Mouse (Mus musculus) brain, embryonic 14.5 days (tissue): ENCODE measurements around the gene Tor2a. TPM values are rescaled to one million over a fixed set of nuclear protein-coding genes. Genes with fewer than 3 reads are reported as not detected.

Experiments
- DNase-seq: peaks from one replicate; pipeline ENCODE4 v3.0.0-alpha.2; 2011; ENCODE audit warnings: low read depth
- CTCF ChIP-seq: fragments of 200-500 bp; IDR thresholded peaks from 2 replicates; pipeline ENCODE4 v1.5.1; 2012; ENCODE audit warnings: inconsistent platforms, mild to moderate bottlenecking, moderate library complexity, borderline replicate concordance; ENCODE audit not compliant: insufficient read depth, insufficient read length; ENCODE audit errors: extremely low read depth
- POLR2A ChIP-seq: fragments of 200-500 bp; IDR thresholded peaks from 2 replicates; pipeline ENCODE4 v1.6.1; 2012; ENCODE audit warnings: mild to moderate bottlenecking, inconsistent platforms, borderline replicate concordance; ENCODE audit not compliant: poor library complexity, insufficient read depth, insufficient read length, severe bottlenecking; ENCODE audit errors: extremely low read depth
- polyA plus RNA-seq: library from polyadenylated mRNA; depleted of rRNA; stranded (reverse); fragments of >200 nt; gene quantifications from 2 replicates; pipeline ENCODE4 v1.2.3, GENCODE M21; 2012

The Tor2a gene
- polyA plus RNA-seq, 1 experiment, result 60.6 TPM

GRCm38 (mm10) chr2:32730854-32731253 lies 26.2 kb upstream of the Tor2a start:
- peak; percentile 24 for DNase-seq
- TF ChIP-seq POLR2A (no peak), CTCF (no peak)

DNA sequence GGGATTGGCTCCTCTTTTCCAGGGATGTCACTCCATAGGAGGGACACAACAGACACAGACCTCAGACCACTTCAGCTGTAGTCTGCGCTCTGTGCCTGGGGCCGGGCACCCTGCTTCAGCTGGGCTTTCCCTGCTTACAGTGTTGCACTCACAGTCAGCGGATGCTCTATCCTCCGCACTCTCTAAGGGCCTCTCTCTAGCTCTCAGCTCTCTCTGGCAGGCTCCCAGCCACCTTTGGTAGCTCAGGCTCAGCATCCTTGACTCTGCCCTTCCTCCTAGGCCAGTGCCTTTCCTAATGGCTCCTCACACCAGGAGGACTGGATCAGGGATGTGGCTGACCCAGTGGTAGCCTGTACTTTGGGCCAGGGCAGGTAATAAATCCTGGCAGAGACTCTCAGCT lies 25.1 kb upstream of the Tor2a start:
- no peak for TF ChIP-seq CTCF
- TF ChIP-seq POLR2A, result no peak
- no peak for DNase-seq

GRCm38 (mm10) chr2:32732695-32733094 lies 24.3 kb upstream of the Tor2a start:
- TF ChIP-seq POLR2A (no peak), CTCF (no peak)
- DNase-seq, result no peak

GRCm38 (mm10) chr2:32734480-32734879 lies 22.6 kb upstream of the Tor2a start:
- TF ChIP-seq CTCF, result no peak
- DNase-seq, result no peak

- no peak for TF ChIP-seq POLR2A
- no peak for TF ChIP-seq CTCF
- DNase-seq, result no peak
Measured at GRCm38 (mm10) chr2:32734933-32735332, 22.1 kb upstream of the Tor2a start.

GRCm38 (mm10) chr2:32736306-32736829 lies 20.7 kb upstream of the Tor2a start:
- no peak for DNase-seq
- no peak for TF ChIP-seq POLR2A
- no peak for TF ChIP-seq CTCF

GRCm38 (mm10) chr2:32737008-32737407 lies 20.0 kb upstream of the Tor2a start:
- no peak for TF ChIP-seq POLR2A
- TF ChIP-seq CTCF, result no peak
- no peak for DNase-seq

GRCm38 (mm10) chr2:32739311-32739710 lies 17.7 kb upstream of the Tor2a start:
- no peak for DNase-seq
- TF ChIP-seq POLR2A (no peak), CTCF (no peak)

- TF ChIP-seq POLR2A (no peak), CTCF (no peak)
- no peak for DNase-seq
Measured at GRCm38 (mm10) chr2:32740916-32741272, 16.1 kb upstream of the Tor2a start, which contains the start of gene 6330409D20Rik. 6330409D20Rik (minus strand) TSS chr2:32741016.

DNA sequence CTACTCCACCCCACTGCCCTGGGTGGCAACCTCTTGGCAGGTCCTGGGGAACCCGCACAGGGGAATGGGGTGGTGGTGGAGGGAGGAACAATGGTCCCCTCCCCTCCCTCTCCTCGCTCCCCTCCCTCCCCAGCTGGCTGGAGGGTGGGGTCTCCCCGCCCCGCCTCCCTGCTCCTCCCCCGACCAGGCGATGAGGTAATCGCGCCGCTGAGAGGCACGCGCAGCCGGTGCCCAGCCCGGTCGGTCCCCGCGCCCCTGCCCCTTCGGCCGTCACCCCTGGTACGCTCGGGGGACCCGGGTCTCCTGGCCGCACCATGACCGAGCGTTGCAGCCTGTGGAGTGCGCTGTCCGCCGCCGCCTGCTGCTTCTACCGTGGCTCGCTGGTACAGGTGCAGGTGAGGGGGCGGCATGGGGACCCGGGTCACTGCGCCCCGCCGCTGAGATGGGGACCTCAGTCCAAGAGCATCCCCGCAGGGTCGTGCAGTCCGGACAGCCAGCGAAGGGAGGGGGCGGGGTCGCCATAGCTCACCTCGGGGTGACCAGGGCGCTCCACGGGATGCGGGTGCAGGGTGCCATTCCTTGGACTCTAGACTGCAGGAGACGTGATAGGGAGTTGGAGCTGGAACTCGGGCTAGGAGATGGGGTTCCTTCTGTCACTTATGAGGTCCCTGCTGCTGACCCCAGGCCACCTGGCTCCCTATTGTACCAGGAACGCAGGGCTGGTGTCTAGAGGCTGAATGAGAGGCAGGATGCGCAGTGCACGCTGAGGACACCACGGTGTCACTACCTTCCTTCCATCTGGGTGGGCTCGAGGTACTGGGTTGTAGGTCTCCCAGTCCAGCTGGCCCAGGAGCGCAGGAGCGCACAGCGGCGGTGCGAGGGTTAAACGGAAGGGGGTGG lies 15.5 kb upstream of the Tor2a start:
- TF ChIP-seq CTCF (no peak), POLR2A (peak; percentile 81)
- peak; percentile 88 for DNase-seq

- peak; percentile 95 for DNase-seq
- TF ChIP-seq POLR2A (peak; percentile 51; the same call in 1 of the 2 replicates), CTCF (no peak)
Measured at GRCm38 (mm10) chr2:32742173-32742531, 14.9 kb upstream of the Tor2a start.
